Mouse (Mus musculus): ENCODE measurements around the gene Cdhr1. TPM values are rescaled to one million over a fixed set of nuclear protein-coding genes. Genes with fewer than 3 reads are reported as not detected.

Cdhr1 gene
- polyA plus RNA-seq, 1 experiment from 2014 or later: 2.9 TPM

DNA sequence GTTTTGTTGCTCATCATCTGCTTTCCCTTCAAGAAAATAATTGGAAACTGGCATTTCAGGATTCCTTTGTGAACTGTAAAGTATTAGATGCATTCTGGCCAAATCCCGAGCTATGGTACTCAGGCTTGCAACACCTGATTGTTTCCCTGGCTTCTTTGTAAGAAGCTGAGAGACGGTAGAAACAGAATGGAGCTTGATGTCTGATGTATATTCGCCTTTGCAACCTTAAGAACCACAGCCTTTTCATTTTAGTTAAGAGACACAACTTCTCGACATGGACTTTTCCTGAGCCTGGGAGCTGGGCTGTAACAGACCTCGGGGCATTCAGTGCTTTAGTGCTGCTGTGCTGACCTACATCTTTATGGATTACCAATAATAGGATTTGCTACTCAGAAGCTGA lies 30.5 kb downstream of the Cdhr1 start, which contains the start of gene Lrit2:
Gene Lrit2, plus strand, starts transcription at position 301 of the 400 bp plus-strand sequence.
- 77% methylated on average over 5 of the region's 5 CpGs for WGBS
- Histone ChIP-seq H3K4me2 (replicated peaks) (no peak within 1 kb of the TSS), H3K36me3 (no peaks in the 10 kb centered on the region), H3K4me1 (no peaks in the 10 kb centered on the region), H3K9me3 (no peaks in the 10 kb centered on the region), H3K4me3 (no peak within 1 kb of the TSS), H3K27me3 (no peaks in the 10 kb centered on the region), H3K9ac (no peak within 1 kb of the TSS), H3K27ac (no peak within 1 kb of the TSS)
- ATAC-seq (ENCODE audit: insufficient number of reproducible peaks, insufficient read depth, low FRiP score, low TSS enrichment): no peak

DNA sequence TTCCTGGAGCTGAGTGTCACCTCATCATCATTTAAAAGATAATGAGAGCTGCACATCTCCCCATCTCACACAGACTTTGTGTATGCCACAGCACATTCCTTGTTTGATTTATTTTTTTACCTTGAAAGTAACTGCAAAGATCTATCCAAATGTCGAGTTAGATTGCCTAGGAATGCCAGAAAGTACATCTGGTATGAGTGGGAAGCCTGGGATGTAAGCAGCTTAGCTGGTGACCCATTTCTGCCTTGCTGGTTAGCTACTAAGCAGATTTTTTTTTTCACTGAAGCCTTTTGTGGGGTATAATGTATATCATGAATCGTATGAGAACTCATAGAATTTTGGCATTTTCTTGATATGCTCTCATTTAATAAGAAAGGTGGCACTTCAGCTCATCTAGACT lies 31.5 kb downstream of the Cdhr1 start:
- H3K4me1 ChIP-seq: no peaks in the 10 kb centered on the region
- ATAC-seq (ENCODE audit: insufficient number of reproducible peaks, insufficient read depth, low FRiP score, low TSS enrichment): no peak
- no peak overlapping the region for H3K9ac ChIP-seq
- H3K27ac ChIP-seq: no peak overlapping the region
- no peak overlapping the region for H3K4me2 ChIP-seq (replicated peaks)
- WGBS: 63% methylated on average over 2 of the region's 2 CpGs
- H3K4me3 ChIP-seq: no peak overlapping the region
- H3K9me3 ChIP-seq: no peaks in the 10 kb centered on the region
- no peaks in the 10 kb centered on the region for H3K36me3 ChIP-seq
- H3K27me3 ChIP-seq: no peaks in the 10 kb centered on the region

DNA sequence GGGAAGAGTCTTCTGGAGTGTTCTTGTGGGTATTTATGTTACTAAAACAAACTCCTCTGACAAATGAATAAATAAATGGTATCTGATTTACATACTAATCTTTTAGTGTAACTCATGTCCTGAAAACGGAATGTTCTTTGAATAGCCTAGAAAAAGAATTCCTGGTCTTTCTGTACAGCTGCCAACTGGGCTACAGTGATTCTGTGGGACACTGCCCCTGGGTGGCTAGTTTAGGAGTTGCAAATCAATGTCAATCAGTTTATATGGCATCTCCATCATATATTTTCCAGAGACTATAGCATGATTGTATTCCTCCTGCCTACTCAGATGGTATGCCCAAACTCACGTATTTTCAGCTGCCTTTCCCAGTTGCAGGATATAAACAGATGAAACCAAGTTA lies 33.3 kb downstream of the Cdhr1 start:
- H3K27ac ChIP-seq: no peak overlapping the region
- no peak overlapping the region for H3K4me3 ChIP-seq
- H3K9ac ChIP-seq: no peak overlapping the region
- 64% methylated on average over 2 of the region's 2 CpGs for WGBS
- H3K4me2 ChIP-seq (replicated peaks): no peak overlapping the region
- no peaks in the 10 kb centered on the region for H3K27me3 ChIP-seq
- ATAC-seq (ENCODE audit: insufficient number of reproducible peaks, insufficient read depth, low FRiP score, low TSS enrichment): no peak
- H3K36me3 ChIP-seq: no peaks in the 10 kb centered on the region
- no peaks in the 10 kb centered on the region for H3K9me3 ChIP-seq
- H3K4me1 ChIP-seq: no peaks in the 10 kb centered on the region

DNA sequence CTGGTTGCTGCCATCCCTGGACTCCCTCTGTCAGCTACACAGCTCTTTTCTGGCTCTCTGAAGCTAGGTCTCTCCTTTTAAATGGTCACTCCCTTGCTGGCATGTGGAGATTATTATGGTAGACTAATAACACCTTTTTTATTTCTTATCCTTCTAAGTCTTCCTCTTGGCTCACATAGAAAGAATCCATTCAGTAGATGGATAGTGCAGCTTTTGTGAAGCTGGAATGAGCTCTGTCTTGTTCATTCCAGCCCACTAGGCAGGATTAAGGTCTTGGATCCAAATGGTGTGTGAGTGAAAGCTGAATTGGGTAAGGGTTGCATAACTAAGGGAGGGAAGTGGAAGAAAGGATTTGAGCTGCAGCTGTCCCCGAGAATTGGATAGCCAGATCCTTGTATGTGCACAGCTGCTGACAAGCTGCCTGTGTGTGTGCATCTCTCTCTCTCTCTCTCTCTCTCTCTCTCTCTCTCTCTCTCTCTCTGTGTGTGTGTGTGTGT lies 49.2 kb downstream of the Cdhr1 start, which contains the start of gene Rgr:
Gene Rgr, minus strand, starts transcription at position 51 of the 497 bp plus-strand sequence.
- Histone ChIP-seq H3K4me2 (replicated peaks) (no peak within 1 kb of the TSS), H3K27ac (no peak within 1 kb of the TSS), H3K4me1 (no peaks in the 10 kb centered on the region), H3K9me3 (no peaks in the 10 kb centered on the region), H3K4me3 (no peak within 1 kb of the TSS), H3K36me3 (no peaks in the 10 kb centered on the region), H3K27me3 (no peaks in the 10 kb centered on the region), H3K9ac (no peak within 1 kb of the TSS)
- WGBS: 56% methylated on average over 1 of the region's 1 CpGs
- ATAC-seq (ENCODE audit: insufficient number of reproducible peaks, insufficient read depth, low FRiP score, low TSS enrichment): no peak

DNA sequence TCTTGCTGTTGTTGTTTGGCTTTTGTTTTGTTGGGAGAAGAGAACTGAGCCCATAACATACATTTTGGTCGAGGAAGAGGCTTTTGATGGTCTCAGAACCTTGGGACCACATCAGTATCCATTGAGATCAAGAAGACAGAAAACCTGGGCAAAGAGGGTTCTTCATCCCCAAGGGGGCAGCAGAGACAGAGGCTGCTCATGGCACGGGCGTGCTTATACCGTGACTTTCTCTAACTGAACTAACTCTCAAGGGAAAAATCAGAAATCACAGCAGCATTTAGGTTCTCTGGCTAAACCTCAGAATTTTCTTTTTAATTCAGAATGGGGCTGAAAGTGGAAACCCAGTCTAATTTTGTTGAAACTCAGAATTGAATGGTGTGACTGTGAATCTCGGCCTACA lies 63.7 kb downstream of the Cdhr1 start:
- no peaks in the 10 kb centered on the region for H3K27me3 ChIP-seq
- H3K27ac ChIP-seq: no peak overlapping the region
- no peak overlapping the region for H3K4me2 ChIP-seq (replicated peaks)
- no peak overlapping the region for H3K4me3 ChIP-seq
- 45% methylated on average over 5 of the region's 5 CpGs for WGBS
- no peaks in the 10 kb centered on the region for H3K4me1 ChIP-seq
- ATAC-seq (ENCODE audit: insufficient number of reproducible peaks, insufficient read depth, low FRiP score, low TSS enrichment): no peak
- H3K36me3 ChIP-seq: no peaks in the 10 kb centered on the region
- H3K9ac ChIP-seq: no peak overlapping the region
- H3K9me3 ChIP-seq: no peaks in the 10 kb centered on the region

DNA sequence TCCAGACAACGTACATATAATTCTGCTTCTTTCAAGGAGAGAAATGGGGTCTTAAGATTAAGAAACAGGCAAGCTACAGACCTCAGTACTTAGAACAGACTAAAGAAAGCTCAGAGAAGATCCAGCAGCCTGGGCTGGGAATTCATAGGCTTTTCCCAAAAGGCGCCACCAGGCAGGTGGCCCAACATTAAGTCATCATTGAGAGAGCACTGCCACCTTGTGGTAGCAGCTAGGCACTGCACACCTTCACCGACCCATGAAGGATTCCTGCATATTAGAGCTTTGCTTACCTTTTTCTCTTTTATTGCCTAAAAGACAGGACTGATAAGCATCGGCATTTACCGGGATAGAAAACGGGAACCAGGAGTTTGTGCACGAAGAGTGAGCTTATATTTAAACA lies 64.9 kb downstream of the Cdhr1 start:
- Histone ChIP-seq H3K4me1 (no peaks in the 10 kb centered on the region), H3K27ac (no peak overlapping the region), H3K36me3 (no peaks in the 10 kb centered on the region), H3K4me2 (replicated peaks) (no peak overlapping the region), H3K9me3 (no peaks in the 10 kb centered on the region), H3K4me3 (no peak overlapping the region), H3K27me3 (no peaks in the 10 kb centered on the region), H3K9ac (no peak overlapping the region)
- 20% methylated on average over 7 of the region's 7 CpGs for WGBS
- ATAC-seq (ENCODE audit: insufficient number of reproducible peaks, insufficient read depth, low FRiP score, low TSS enrichment): no peak

DNA sequence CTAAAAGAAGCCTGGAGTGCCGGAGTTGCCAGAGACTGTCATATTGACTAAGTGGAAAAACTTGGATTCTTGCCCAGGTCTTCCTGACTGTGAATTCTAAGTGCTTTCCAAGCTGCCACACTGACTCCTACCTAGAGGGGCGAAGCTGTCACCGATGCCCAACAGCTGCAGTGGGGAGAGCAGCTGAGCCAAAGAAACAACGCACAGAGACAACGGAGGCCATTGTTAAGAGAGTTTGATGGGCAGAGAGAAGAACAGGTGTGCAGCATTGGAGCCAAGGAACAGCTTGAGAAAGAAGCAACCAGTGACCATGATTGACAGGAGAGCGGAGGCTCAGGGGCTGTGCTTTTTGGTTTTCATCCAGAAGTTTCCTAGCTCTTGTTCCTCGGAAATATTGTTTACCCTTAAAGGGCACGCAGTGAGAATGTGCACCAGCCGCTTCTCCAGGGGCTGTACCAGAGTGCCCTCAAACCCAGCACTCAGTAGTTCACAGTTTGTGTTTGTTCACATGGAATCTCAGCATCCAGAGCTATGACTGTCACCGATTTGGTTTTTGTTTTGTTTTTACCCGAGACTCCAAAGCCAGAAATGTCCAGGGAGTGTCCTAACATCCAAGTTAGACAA lies 65.6 kb downstream of the Cdhr1 start:
- H3K9me3 ChIP-seq: no peaks in the 10 kb centered on the region
- 76% methylated on average over 11 of the region's 11 CpGs for WGBS
- H3K27ac ChIP-seq: no peak overlapping the region
- H3K4me1 ChIP-seq: no peaks in the 10 kb centered on the region
- no peak overlapping the region for H3K4me2 ChIP-seq (replicated peaks)
- H3K27me3 ChIP-seq: no peaks in the 10 kb centered on the region
- no peak overlapping the region for H3K4me3 ChIP-seq
- no peak overlapping the region for H3K9ac ChIP-seq
- no peaks in the 10 kb centered on the region for H3K36me3 ChIP-seq
- ATAC-seq (ENCODE audit: insufficient number of reproducible peaks, insufficient read depth, low FRiP score, low TSS enrichment): no peak

DNA sequence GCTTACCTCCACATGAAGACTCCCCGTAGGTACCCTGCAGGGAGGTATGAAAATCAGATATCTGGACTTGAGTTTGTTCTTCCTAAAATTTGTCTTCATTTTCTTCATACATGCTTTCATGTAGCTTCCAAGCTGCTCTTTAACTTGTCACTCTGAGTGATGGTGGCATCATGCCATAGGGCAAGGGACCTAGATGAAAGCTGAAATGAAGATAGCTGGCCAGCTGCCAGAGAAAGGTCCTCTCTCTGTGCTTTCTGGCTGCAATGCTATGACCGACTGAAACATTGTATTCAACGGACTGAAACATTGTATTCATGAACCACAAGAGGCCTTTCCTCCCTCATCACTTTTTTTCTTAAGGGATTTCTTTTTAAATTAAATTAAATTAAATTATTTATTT lies 69.6 kb downstream of the Cdhr1 start:
- ATAC-seq (ENCODE audit: insufficient number of reproducible peaks, insufficient read depth, low FRiP score, low TSS enrichment): no peak
- no peaks in the 10 kb centered on the region for H3K36me3 ChIP-seq
- H3K27ac ChIP-seq: no peak overlapping the region
- H3K4me1 ChIP-seq: no peaks in the 10 kb centered on the region
- H3K4me2 ChIP-seq (replicated peaks): no peak overlapping the region
- H3K9me3 ChIP-seq: no peaks in the 10 kb centered on the region
- no peak overlapping the region for H3K4me3 ChIP-seq
- H3K27me3 ChIP-seq: no peaks in the 10 kb centered on the region
- no peak overlapping the region for H3K9ac ChIP-seq
- 87% methylated on average over 3 of the region's 3 CpGs for WGBS

DNA sequence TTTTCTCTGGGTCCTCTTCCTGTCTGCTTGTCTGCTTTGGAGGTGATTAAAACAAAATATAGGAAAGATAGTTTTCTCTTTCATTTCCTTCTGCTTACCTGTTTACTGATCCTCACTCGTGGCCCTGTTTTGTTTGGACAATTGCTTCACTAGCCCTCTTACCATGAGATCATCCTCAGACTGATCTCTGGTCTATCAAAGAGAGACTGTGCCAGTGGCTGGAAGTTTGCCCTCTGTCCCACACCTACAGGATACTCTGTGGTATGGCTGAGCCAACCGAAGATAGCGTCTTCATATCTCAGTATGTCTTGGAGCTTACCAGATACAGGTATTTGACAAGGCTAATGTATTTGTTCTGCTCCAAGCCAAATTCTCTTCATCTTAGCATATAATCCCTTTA lies 70.2 kb downstream of the Cdhr1 start:
- Histone ChIP-seq H3K4me1 (no peaks in the 10 kb centered on the region), H3K36me3 (no peaks in the 10 kb centered on the region), H3K4me3 (no peak overlapping the region), H3K9me3 (no peaks in the 10 kb centered on the region), H3K27ac (no peak overlapping the region), H3K9ac (no peak overlapping the region), H3K4me2 (replicated peaks) (no peak overlapping the region), H3K27me3 (no peaks in the 10 kb centered on the region)
- 95% methylated on average over 3 of the region's 3 CpGs for WGBS
- ATAC-seq (ENCODE audit: insufficient number of reproducible peaks, insufficient read depth, low FRiP score, low TSS enrichment): no peak

Other genes starting within 250 kb of the Cdhr1 start
- 44.9 and 48.5 TPM in 2 replicates for gene Ccser2, start 129.6 kb downstream of the Cdhr1 start, polyA plus RNA-seq (2016; fragmentation: Nextera tagmentation; extraction: Ambion mirVana)
- not detected in 2 replicates for gene Rgr, start 49.4 kb downstream of the Cdhr1 start, polyA plus RNA-seq (2016; fragmentation: Nextera tagmentation; extraction: Ambion mirVana)
- gene Lrit1, start 43.5 kb downstream of the Cdhr1 start, polyA plus RNA-seq (2016; fragmentation: Nextera tagmentation; extraction: Ambion mirVana): not detected in 2 replicates
- not detected in 2 replicates for gene Lrit2, start 30.4 kb downstream of the Cdhr1 start, polyA plus RNA-seq (2016; fragmentation: Nextera tagmentation; extraction: Ambion mirVana)
- 0.32 TPM in 1 of 2 replicates, not detected in the other for gene 2610528A11Rik, start 15.7 kb upstream of the Cdhr1 start, polyA plus RNA-seq (2016; fragmentation: Nextera tagmentation; extraction: Ambion mirVana)
- gene Ghitm, start 36.9 kb upstream of the Cdhr1 start, polyA plus RNA-seq (2016; fragmentation: Nextera tagmentation; extraction: Ambion mirVana): 177 TPM in 2 replicates

Measured in embryonic facial prominence, embryonic 12.5 days (tissue).